Mouse (Mus musculus): ENCODE results near the gene Urod. TPM values are rescaled to one million over a fixed set of nuclear protein-coding genes. Genes with fewer than 3 reads are reported as not detected.
A peak's percentile ranks its signal among the peaks of the same experiment; 100 is the strongest.

Urod gene
- 69.7 and 70.2 TPM in 2 replicates for polyA plus RNA-seq (2015; fragmentation: Nextera tagmentation; extraction: Ambion mirVana)

GRCm38 (mm10) chr4:116993672-116994621 is at the start of gene Urod:
Gene Urod, minus strand, starts transcription at chr4:116994413.
- peaks cover 31% of the 10 kb centered on the region for H3K36me3 ChIP-seq
- 2% methylated on average over 38 of the region's 38 CpGs for WGBS
- peak within 1 kb of the TSS; percentile 96 for H3K4me2 ChIP-seq
- H3K4me3 ChIP-seq = peak within 1 kb of the TSS; percentile 98
- H3K4me1 ChIP-seq (replicated peaks) = peaks cover 29% of the 10 kb centered on the region
- H3K27ac ChIP-seq = peak within 1 kb of the TSS; percentile 92
- no peaks in the 10 kb centered on the region for H3K9me3 ChIP-seq
- peak within 1 kb of the TSS; percentile 91 for H3K9ac ChIP-seq
- H3K27me3 ChIP-seq = no peaks in the 10 kb centered on the region
- peak; percentile 88 for ATAC-seq (ENCODE audit: low FRiP score)

GRCm38 (mm10) chr4:117041283-117041721 is 47.1 kb upstream of the Urod start:
- Histone ChIP-seq H3K36me3 (peaks cover 3% of the 10 kb centered on the region; the same call in 1 of the 2 replicates), H3K9ac (no peak overlapping the region), H3K27me3 (no peaks in the 10 kb centered on the region), H3K27ac (peak overlapping the region; percentile 85), H3K4me3 (no peak overlapping the region), H3K4me2 (no peak overlapping the region), H3K9me3 (no peaks in the 10 kb centered on the region), H3K4me1 (replicated peaks) (peaks cover 24% of the 10 kb centered on the region)
- 59% methylated on average over 4 of the region's 4 CpGs for WGBS
- no peak for ATAC-seq (ENCODE audit: low FRiP score)

- WGBS = 32% methylated on average over 1 of the region's 1 CpGs
- no peaks in the 10 kb centered on the region for H3K27me3 ChIP-seq
- H3K4me3 ChIP-seq = no peak overlapping the region
- H3K4me1 ChIP-seq (replicated peaks) = peaks cover 24% of the 10 kb centered on the region
- no peaks in the 10 kb centered on the region for H3K9me3 ChIP-seq
- no peak overlapping the region for H3K9ac ChIP-seq
- H3K4me2 ChIP-seq = no peak overlapping the region
- peaks cover 3% of the 10 kb centered on the region; the same call in 1 of the 2 replicates for H3K36me3 ChIP-seq
- ATAC-seq (ENCODE audit: low FRiP score) = no peak
- H3K27ac ChIP-seq = peak overlapping the region; percentile 85
These were observed 46.6 kb upstream of the Urod start for GRCm38 (mm10) chr4:117040791-117041190.

- Histone ChIP-seq H3K36me3 (peaks cover 3% of the 10 kb centered on the region; the same call in 1 of the 2 replicates), H3K4me2 (no peak overlapping the region; the same call in 1 of the 2 replicates), H3K27ac (peak overlapping the region; percentile 85), H3K9ac (no peak overlapping the region), H3K4me3 (no peak overlapping the region), H3K4me1 (replicated peaks) (peaks cover 24% of the 10 kb centered on the region), H3K9me3 (no peaks in the 10 kb centered on the region), H3K27me3 (no peaks in the 10 kb centered on the region)
- ATAC-seq (ENCODE audit: low FRiP score) = no peak
- 20% methylated on average over 9 of the region's 9 CpGs for WGBS
These were observed 45.9 kb upstream of the Urod start for GRCm38 (mm10) chr4:117039925-117040687.

- no peak for ATAC-seq (ENCODE audit: low FRiP score)
- Histone ChIP-seq H3K9ac (no peak overlapping the region), H3K4me1 (replicated peaks) (0 out of 2 replicates have a peak, but pooled peaks cover 3% of the 10 kb centered on the region), H3K9me3 (no peaks in the 10 kb centered on the region), H3K36me3 (peaks cover 28% of the 10 kb centered on the region), H3K27ac (no peak overlapping the region; the same call in 1 of the 2 replicates), H3K4me2 (no peak overlapping the region), H3K4me3 (no peak overlapping the region), H3K27me3 (no peaks in the 10 kb centered on the region)
- 100% methylated on average over 1 of the region's 1 CpGs for WGBS
These were observed 36.9 kb upstream of the Urod start for GRCm38 (mm10) chr4:117031105-117031504.

- Histone ChIP-seq H3K27me3 (no peaks in the 10 kb centered on the region), H3K4me1 (replicated peaks) (peaks cover 11% of the 10 kb centered on the region), H3K27ac (no peak overlapping the region), H3K9ac (no peak overlapping the region), H3K9me3 (no peaks in the 10 kb centered on the region), H3K36me3 (peaks cover 34% of the 10 kb centered on the region), H3K4me2 (no peak overlapping the region), H3K4me3 (no peak overlapping the region)
- no peak for ATAC-seq (ENCODE audit: low FRiP score)
- over 99% methylated on average over 4 of the region's 4 CpGs for WGBS
These were observed 29.3 kb upstream of the Urod start for GRCm38 (mm10) chr4:117023469-117023868.

- peak within 1 kb of the TSS; percentile 88 for H3K9ac ChIP-seq
- H3K4me3 ChIP-seq = peak within 1 kb of the TSS; percentile 86
- 0 out of 2 replicates have a peak within 1 kb of the TSS, but pooled peaks have one; percentile 62 for H3K27ac ChIP-seq
- peak within 1 kb of the TSS; percentile 80 for H3K4me2 ChIP-seq
- H3K9me3 ChIP-seq = no peaks in the 10 kb centered on the region
- peaks cover 19% of the 10 kb centered on the region for H3K36me3 ChIP-seq
- H3K4me1 ChIP-seq (replicated peaks) = peaks cover 11% of the 10 kb centered on the region
- WGBS = under 1% methylated on average over 61 of the region's 61 CpGs
- peak; percentile 97 for ATAC-seq (ENCODE audit: low FRiP score)
- no peaks in the 10 kb centered on the region for H3K27me3 ChIP-seq
These were observed 25.3 kb upstream of the Urod start, which contains the start of gene Eif2b3 for GRCm38 (mm10) chr4:117019206-117020134. Gene Eif2b3, plus strand, starts transcription at chr4:117019402.

- H3K27ac ChIP-seq = no peak overlapping the region
- H3K9ac ChIP-seq = no peak overlapping the region
- H3K27me3 ChIP-seq = no peaks in the 10 kb centered on the region
- no peak overlapping the region for H3K4me3 ChIP-seq
- H3K4me2 ChIP-seq = no peak overlapping the region
- H3K9me3 ChIP-seq = no peaks in the 10 kb centered on the region
- no peak for ATAC-seq (ENCODE audit: low FRiP score)
- peaks cover 11% of the 10 kb centered on the region for H3K4me1 ChIP-seq (replicated peaks)
- 86% methylated on average over 7 of the region's 7 CpGs for WGBS
- peaks cover 14% of the 10 kb centered on the region for H3K36me3 ChIP-seq
These were observed 24.1 kb upstream of the Urod start for GRCm38 (mm10) chr4:117018327-117018726.

GRCm38 (mm10) chr4:117017738-117018137 is 23.5 kb upstream of the Urod start:
- H3K9me3 ChIP-seq = no peaks in the 10 kb centered on the region
- WGBS = 96% methylated on average over 2 of the region's 2 CpGs
- ATAC-seq (ENCODE audit: low FRiP score) = no peak
- H3K4me2 ChIP-seq = no peak overlapping the region
- H3K9ac ChIP-seq = no peak overlapping the region
- H3K27ac ChIP-seq = no peak overlapping the region
- peaks cover 8% of the 10 kb centered on the region for H3K36me3 ChIP-seq
- no peaks in the 10 kb centered on the region for H3K27me3 ChIP-seq
- peaks cover 11% of the 10 kb centered on the region for H3K4me1 ChIP-seq (replicated peaks)
- no peak overlapping the region for H3K4me3 ChIP-seq

- no peaks in the 10 kb centered on the region for H3K27me3 ChIP-seq
- no peak overlapping the region for H3K4me3 ChIP-seq
- no peak overlapping the region for H3K27ac ChIP-seq
- H3K9ac ChIP-seq = no peak overlapping the region
- H3K36me3 ChIP-seq = no peaks in the 10 kb centered on the region
- no peaks in the 10 kb centered on the region for H3K9me3 ChIP-seq
- WGBS = 64% methylated on average over 4 of the region's 4 CpGs
- H3K4me1 ChIP-seq (replicated peaks) = peaks cover 3% of the 10 kb centered on the region
- H3K4me2 ChIP-seq = no peak overlapping the region
- no peak for ATAC-seq (ENCODE audit: low FRiP score)
These were observed 20.7 kb upstream of the Urod start for GRCm38 (mm10) chr4:117014901-117015415.

- 88% methylated on average over 6 of the region's 6 CpGs for WGBS
- Histone ChIP-seq H3K27me3 (no peaks in the 10 kb centered on the region), H3K4me2 (no peak overlapping the region), H3K4me3 (no peak overlapping the region), H3K9me3 (no peaks in the 10 kb centered on the region), H3K4me1 (replicated peaks) (no peaks in the 10 kb centered on the region), H3K36me3 (no peaks in the 10 kb centered on the region), H3K9ac (no peak overlapping the region), H3K27ac (no peak overlapping the region)
- no peak for ATAC-seq (ENCODE audit: low FRiP score)
These were observed 19.4 kb upstream of the Urod start for GRCm38 (mm10) chr4:117013596-117013995.

Data from hindbrain, embryonic 13.5 days (tissue).